Mouse (Mus musculus): ENCODE measurements around the gene Ralgps2. TPM values are rescaled to one million over a fixed set of nuclear protein-coding genes. Genes with fewer than 3 reads are reported as not detected.

Gene Ralgps2
- total and polyA plus RNA-seq, 3 experiments, result 7.8 to 16.4 TPM; not detected in 1

GRCm38 (mm10) chr1:156913190-156913589 lies 26.2 kb downstream of the Ralgps2 start:
- DNase-seq (ENCODE audit: low read depth, low spot score), result no peak
- TF ChIP-seq JUND (IDR thresholded peaks at IDR 0.05; ENCODE audit: low read depth, low read length), result no peak
- no peak for TF ChIP-seq MAX (IDR thresholded peaks at IDR 0.05; ENCODE audit: low read length)
- TF ChIP-seq POLR2AphosphoS2 (IDR thresholded peaks at IDR 0.05; ENCODE audit: low read length), result no peak
- TF ChIP-seq RCOR1 (IDR thresholded peaks at IDR 0.05; ENCODE audit: low read depth, low read length), result no peak
- TF ChIP-seq USF2 (IDR thresholded peaks at IDR 0.05; ENCODE audit: borderline replicate concordance in 1 of 2, insufficient read depth in 1 of 2, low read depth in 1 of 2, low read length in 2 of 2), result no peak
- TF ChIP-seq ZNF384 (IDR thresholded peaks at IDR 0.05; ENCODE audit: low read depth, low read length), result no peak
- TF ChIP-seq USF1 (IDR thresholded peaks at IDR 0.05; ENCODE audit: low read depth, low read length), result no peak
- no peak for TF ChIP-seq MYB (IDR thresholded peaks at IDR 0.05; ENCODE audit: low read depth, low read length)
- TF ChIP-seq SIN3A (IDR thresholded peaks at IDR 0.05; ENCODE audit: low read length), result no peak
- TF ChIP-seq MYC (IDR thresholded peaks at IDR 0.05; ENCODE audit: low read depth, low read length), result no peak
- TF ChIP-seq MEF2A (IDR thresholded peaks at IDR 0.05; ENCODE audit: extremely low read depth, insufficient replicate concordance, low read depth, low read length, poor library complexity, severe bottlenecking), result no peak
- TF ChIP-seq ZMIZ1 (IDR thresholded peaks at IDR 0.05; ENCODE audit: low read depth, low read length), result no peak
- no peak for TF ChIP-seq BHLHE40 (IDR thresholded peaks at IDR 0.05; ENCODE audit: borderline replicate concordance, low read depth, low read length)
- TF ChIP-seq EP300 (IDR thresholded peaks at IDR 0.05; ENCODE audit: low read depth in 1 of 2, low read length in 2 of 2), result no peak
- no peak for TF ChIP-seq ZKSCAN1 (IDR thresholded peaks at IDR 0.05; ENCODE audit: low read depth, low read length)
- no peak for TF ChIP-seq TCF12 (IDR thresholded peaks at IDR 0.05; ENCODE audit: low read depth, low read length)
- no peak for TF ChIP-seq SMC3 (IDR thresholded peaks at IDR 0.05; ENCODE audit: low read depth, low read length)
- no peak for TF ChIP-seq CHD2 (IDR thresholded peaks at IDR 0.05; ENCODE audit: low read length)
- TF ChIP-seq NELFE (IDR thresholded peaks at IDR 0.05; ENCODE audit: low read depth, low read length), result no peak
- Histone ChIP-seq H3K4me3 (ENCODE audit: control insufficient read depth in 1 of 2, insufficient read depth in 1 of 2, low read depth in 2 of 2, low read length in 2 of 2) (no peak overlapping the region), H3K27me3 (ENCODE audit: control insufficient read depth in 1 of 2, insufficient read depth in 2 of 2, low read length in 2 of 2) (no peaks in the 10 kb centered on the region), H3K79me2 (ENCODE audit: control insufficient read depth, insufficient read depth, low read length, poor library complexity) (no peaks in the 10 kb centered on the region), H3K9me3 (replicated peaks; ENCODE audit: insufficient read depth, low read length) (no peaks in the 10 kb centered on the region), H3K36me3 (ENCODE audit: control insufficient read depth in 1 of 2, insufficient read depth in 2 of 2, low read length in 2 of 2) (no peaks in the 10 kb centered on the region), H3K4me1 (ENCODE audit: control insufficient read depth in 1 of 2, insufficient read depth in 2 of 2, low read length in 2 of 2) (no peaks in the 10 kb centered on the region; a peak in 1 of 4 replicates), H3K9ac (ENCODE audit: control insufficient read depth, low read depth, low read length, poor library complexity, severe bottlenecking) (no peak overlapping the region), H3K27ac (ENCODE audit: control insufficient read depth, low read depth, low read length) (no peak overlapping the region)

- Histone ChIP-seq H3K9me3 (replicated peaks; ENCODE audit: insufficient read depth, low read length) (no peaks in the 10 kb centered on the region), H3K79me2 (ENCODE audit: control insufficient read depth, insufficient read depth, low read length, poor library complexity) (no peaks in the 10 kb centered on the region), H3K27me3 (ENCODE audit: control insufficient read depth in 1 of 2, insufficient read depth in 2 of 2, low read length in 2 of 2) (no peaks in the 10 kb centered on the region), H3K27ac (ENCODE audit: control insufficient read depth, low read depth, low read length) (no peak overlapping the region), H3K4me1 (ENCODE audit: control insufficient read depth in 1 of 2, insufficient read depth in 2 of 2, low read length in 2 of 2) (no peaks in the 10 kb centered on the region; a peak in 1 of 4 replicates), H3K4me3 (ENCODE audit: control insufficient read depth in 1 of 2, insufficient read depth in 1 of 2, low read depth in 2 of 2, low read length in 2 of 2) (no peak overlapping the region), H3K9ac (ENCODE audit: control insufficient read depth, low read depth, low read length, poor library complexity, severe bottlenecking) (no peak overlapping the region), H3K36me3 (ENCODE audit: control insufficient read depth in 1 of 2, insufficient read depth in 2 of 2, low read length in 2 of 2) (no peaks in the 10 kb centered on the region)
- no peak for TF ChIP-seq ETS1 (IDR thresholded peaks at IDR 0.05; ENCODE audit: low read depth, low read length)
- no peak for TF ChIP-seq POLR2AphosphoS5 (IDR thresholded peaks at IDR 0.05; ENCODE audit: borderline replicate concordance, low read depth, low read length)
- TF ChIP-seq MAX (IDR thresholded peaks at IDR 0.05; ENCODE audit: low read length), result no peak
- TF ChIP-seq KAT2A (conservative IDR thresholded peaks at IDR 0.05; ENCODE audit: low read depth, low read length), result no peak
- no peak for TF ChIP-seq E2F4 (IDR thresholded peaks at IDR 0.05; ENCODE audit: borderline replicate concordance, low read depth, low read length)
- TF ChIP-seq UBTF (IDR thresholded peaks at IDR 0.05; ENCODE audit: borderline replicate concordance, insufficient read depth, low read depth, low read length), result no peak
- TF ChIP-seq RAD21 (IDR thresholded peaks at IDR 0.05; ENCODE audit: low read depth, low read length), result no peak
- no peak for TF ChIP-seq SMC3 (IDR thresholded peaks at IDR 0.05; ENCODE audit: low read depth, low read length)
- TF ChIP-seq MEF2A (IDR thresholded peaks at IDR 0.05; ENCODE audit: extremely low read depth, insufficient replicate concordance, low read depth, low read length, poor library complexity, severe bottlenecking), result no peak
- no peak for TF ChIP-seq MXI1 (IDR thresholded peaks at IDR 0.05; ENCODE audit: low read depth, low read length)
- no peak for TF ChIP-seq MAFK (IDR thresholded peaks at IDR 0.05; ENCODE audit: borderline replicate concordance, low read depth, low read length)
- TF ChIP-seq MYC (IDR thresholded peaks at IDR 0.05; ENCODE audit: low read depth, low read length), result no peak
- no peak for TF ChIP-seq TBP (IDR thresholded peaks at IDR 0.05; ENCODE audit: low read depth, low read length)
- peak; percentile 22 for DNase-seq (ENCODE audit: low read depth, low spot score)
Observed at GRCm38 (mm10) chr1:156910948-156911347, 28.5 kb downstream of the Ralgps2 start.
